Mouse (Mus musculus) 3134 (cell line): ENCODE results near the gene Rerg.

ENCODE experiments used
- DNase-seq: peaks from one replicate; pipeline ENCODE4 v3.0.0-alpha.2; 2011; ENCODE audit warnings: low spot score; ENCODE audit not compliant: insufficient read length; ENCODE audit errors: extremely low read depth

Rerg gene

DNA sequence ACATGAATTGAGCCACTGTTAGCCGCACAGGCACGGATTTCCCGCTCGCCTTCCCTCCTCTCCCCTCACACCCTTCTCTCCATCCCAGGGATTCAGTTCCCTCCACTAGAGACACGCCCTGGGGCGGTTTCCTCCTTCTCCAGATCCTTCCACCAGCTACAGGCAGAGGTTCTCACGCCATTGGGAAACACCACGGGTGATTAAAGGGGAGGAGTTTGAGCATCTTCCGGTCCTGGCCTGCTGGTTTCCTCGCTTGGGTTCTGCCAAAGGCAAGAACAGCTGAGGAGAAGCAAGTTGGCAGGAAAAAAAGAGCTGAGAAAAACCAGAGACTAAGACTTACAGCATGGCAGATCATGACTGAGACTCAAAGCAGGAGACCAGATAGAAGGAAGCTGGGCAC, 6.7 kb downstream of the Rerg start:
- peak; percentile 85 for DNase-seq

DNA sequence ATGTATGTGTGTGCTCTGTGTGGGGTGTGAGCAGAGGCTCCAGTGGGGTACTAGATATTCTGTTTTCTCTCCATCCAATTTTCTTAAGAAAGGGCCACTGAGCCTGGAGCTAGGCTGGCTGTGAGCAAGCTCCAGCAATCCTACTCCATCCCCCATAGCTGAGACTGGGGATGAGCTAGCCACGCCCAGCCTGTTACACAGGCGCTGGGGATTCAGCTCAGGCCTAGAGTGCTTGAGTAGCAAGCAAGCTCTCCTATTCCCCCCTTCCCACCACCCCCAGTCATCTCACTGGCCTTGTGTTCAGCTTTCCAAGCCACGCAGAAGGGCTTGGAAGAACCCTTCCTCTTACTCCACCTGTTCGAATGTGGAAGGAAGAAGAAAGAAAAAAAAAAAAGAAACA, 7.2 kb downstream of the Rerg start:
- peak; percentile 79 for DNase-seq

- DNase-seq: peak; percentile 78
These were observed 7.8 kb downstream of the Rerg start for GRCm38 (mm10) chr6:137162481-137162880.

DNA sequence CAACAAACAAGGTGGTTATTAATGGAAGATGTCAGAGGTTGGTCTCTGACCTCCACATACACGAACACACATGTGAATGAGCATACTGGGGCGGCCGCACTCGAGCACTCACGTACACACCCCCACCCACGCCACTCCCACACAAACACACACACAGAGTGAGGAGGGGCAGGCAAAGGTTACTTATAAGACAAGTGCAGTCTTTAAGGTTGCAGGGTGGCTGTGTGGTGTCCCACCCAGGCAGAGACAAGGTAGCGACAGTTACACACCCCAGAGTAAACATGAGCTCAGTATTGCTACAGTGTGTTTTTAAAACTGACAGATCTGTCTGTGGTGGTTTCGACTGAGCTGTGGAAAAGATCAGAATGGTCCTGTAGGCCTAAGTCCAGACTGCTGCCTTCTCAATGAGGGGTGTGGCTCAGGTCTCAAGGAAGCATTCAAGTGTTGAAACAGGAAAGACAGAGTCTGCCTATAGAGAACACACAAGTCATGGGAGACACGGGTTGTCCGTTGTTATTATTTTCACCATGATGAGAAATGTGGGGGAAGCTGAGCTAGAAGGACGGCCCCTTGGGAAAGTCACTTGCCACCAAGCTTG, 8.7 kb downstream of the Rerg start:
- no peak for DNase-seq

- no peak for DNase-seq
These were observed 10.8 kb downstream of the Rerg start for GRCm38 (mm10) chr6:137159372-137159926.

- DNase-seq: no peak
These were observed 13.7 kb downstream of the Rerg start for GRCm38 (mm10) chr6:137156437-137157219.

DNA sequence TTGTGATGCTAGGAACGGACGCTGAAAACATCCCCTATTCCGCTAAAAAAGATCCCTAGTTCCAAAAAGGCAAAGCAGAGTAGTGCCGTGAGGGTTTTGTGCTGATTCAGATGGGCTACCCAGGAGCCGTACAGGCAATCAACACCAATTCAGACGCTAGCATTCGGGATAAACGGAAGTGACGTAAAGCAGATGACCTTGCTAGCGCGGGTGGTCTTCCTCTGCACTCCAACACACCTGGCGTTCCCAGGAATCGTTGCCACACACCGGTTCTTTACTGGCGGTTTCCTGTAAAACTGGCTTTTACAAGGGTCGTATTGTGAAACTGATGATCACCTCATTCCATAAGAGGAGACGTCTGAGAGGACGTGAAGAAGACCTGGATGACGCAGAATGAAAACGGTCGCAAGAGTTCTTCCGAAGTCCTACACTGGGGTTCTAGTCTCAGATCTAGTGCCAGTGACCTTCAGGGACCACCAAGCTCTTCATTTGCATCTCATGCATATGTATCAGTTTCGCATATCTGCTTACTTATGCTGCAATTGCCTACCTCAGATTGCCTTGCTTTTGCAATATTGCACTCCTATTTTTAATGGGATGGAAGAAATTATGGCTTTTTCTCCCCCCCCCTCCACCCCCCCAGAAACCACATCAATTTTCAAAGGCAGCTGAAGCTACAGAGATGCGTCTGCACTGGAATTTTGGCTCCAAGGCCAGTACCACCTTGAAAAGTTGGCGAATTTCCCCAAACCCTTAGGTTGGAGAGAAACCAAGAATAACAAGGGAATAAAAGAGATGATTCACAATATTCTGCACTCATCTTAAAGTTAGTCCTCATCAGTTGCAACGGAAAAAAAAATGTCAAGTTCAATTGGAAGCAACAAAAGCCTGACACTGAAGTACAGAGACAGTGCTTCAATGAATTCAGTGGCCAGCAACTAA, 14.8 kb downstream of the Rerg start:
- DNase-seq: peak; percentile 62

DNA sequence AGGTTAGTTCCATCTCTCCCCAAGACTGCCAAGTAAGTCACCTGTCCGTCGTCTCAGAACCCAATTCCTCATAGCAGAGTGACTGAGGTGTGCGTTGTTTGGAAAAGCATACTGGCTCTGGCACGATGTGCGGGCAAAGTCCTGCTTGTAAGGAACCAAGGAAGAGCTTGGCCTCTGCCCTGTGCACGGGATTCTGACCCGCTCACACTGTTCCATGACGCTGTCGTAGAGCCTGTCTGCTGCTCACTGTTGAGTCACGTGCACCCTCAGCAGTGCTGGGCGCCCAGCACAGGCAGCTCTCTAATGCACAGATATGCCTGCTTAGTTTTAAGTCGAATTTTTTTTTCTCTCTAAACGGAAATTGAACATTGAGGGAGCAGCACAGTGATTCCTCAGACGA, 17.3 kb downstream of the Rerg start:
- no peak for DNase-seq

GRCm38 (mm10) chr6:137151015-137151414, 19.3 kb downstream of the Rerg start:
- no peak for DNase-seq

GRCm38 (mm10) chr6:137149833-137150232, 20.5 kb downstream of the Rerg start:
- DNase-seq: no peak

DNA sequence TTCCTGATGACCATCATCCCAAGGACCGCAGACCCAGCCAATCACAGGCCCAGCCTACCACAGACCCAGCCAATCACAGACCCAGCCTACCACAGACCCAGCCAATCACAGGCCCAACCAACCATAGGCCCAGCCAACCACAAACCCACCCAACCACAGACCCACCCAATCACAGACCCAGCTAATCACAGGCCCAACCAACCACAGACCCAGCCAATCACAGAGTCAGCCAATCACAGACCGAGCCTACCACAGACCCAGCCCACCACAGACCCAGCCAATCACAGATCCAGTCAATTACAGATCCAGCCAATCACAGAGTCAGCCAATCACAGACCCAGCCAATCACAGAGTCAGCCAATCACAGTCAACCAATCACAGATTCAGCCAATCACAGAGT, 23.4 kb downstream of the Rerg start:
- DNase-seq: no peak

DNA sequence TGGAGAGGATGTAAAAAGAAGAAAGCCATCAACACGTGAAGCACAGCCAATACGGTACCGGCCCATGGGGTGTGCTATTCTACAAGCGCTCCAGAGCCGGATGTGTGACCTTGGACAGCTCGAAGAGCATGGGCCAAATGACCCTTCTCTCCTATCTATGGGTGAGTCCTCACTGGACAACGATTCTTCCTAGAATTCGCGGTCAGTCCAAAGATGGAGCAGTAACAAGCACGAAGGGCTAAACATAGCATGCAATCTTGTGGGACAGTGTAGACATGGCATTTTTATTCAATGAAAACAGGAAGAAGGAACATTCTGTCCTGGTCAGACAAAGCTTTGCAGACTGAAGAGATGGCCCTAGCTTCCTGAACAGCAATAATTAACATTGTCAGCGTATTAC, 24.7 kb downstream of the Rerg start:
- no peak for DNase-seq

DNA sequence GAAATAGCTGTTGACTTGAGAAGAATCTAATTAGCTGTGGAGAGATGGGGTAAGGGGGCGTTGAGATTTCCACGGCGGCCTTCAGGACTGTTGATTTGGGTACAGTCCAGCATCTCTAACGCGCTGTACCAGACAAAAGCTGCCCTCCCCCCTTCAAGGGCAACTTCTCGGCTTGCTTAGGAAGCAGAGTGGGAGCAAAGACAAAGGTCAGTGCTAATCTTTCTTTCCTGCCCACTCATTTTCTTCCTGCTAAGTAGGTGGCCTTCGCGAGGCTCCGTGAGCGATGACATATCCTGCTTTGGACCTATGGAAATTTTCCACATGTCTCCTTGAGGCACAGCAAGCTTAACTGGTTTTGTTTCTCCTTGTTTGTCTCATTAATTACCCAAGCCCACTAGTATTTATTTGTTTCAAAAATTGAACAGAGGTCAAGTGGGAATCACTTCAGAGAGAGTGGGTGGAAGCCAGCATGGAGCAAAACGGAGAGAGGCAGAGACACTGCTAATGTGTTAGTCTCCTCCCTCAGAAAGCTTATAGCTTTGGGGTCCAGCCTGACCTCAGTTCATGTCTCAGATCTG, 25.2 kb downstream of the Rerg start:
- no peak for DNase-seq

DNA sequence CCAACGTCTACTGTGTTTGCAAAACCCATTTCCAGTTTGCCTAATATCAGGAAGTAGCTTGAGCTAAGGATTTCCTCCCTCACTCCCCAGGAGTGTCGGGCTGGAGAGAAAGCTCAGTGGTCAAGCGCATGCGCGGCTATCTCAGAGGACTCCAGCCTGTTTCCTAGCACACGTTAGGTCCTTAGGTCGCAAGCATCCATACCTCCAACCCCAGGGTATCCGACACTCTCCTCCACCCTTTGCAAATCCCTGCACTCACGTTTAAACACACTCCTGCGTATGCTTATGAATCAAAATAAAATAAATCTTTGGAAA, 25.8 kb downstream of the Rerg start:
- no peak for DNase-seq

DNA sequence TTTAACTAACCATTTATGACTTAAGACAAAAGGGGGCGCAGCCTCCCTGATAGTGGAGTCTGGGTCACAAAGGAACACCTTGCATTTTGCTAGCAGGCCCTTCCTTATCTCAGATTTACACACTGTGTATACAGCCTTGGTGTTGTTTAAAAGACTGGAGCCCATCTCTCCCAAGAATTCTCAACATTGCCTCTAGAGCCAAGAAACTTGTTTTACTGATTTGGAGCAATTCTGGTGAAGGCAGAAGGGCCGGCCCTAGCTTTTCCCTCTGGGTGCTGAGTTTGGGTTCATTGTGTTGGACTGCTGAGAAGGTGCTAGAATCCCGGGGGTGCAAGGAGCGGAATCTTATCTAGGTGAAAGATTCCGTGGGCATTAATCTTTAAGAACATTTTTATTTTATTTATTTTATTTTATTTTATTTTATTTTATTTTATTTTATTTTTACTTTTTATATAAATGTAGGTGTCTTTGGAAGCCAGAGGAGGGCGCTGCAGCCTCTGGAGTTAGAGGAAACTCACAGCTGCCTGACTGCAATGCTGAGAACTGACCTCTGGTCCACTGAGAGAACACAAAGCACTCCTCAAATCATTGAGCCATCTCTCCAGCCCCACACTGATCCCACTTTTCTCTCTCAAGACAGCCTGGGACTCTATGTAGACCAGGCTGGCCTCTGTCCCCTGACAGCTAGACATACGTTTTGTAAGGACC, 26.3 kb downstream of the Rerg start:
- DNase-seq: no peak

GRCm38 (mm10) chr6:137142796-137143195, 27.5 kb downstream of the Rerg start:
- DNase-seq: no peak

DNA sequence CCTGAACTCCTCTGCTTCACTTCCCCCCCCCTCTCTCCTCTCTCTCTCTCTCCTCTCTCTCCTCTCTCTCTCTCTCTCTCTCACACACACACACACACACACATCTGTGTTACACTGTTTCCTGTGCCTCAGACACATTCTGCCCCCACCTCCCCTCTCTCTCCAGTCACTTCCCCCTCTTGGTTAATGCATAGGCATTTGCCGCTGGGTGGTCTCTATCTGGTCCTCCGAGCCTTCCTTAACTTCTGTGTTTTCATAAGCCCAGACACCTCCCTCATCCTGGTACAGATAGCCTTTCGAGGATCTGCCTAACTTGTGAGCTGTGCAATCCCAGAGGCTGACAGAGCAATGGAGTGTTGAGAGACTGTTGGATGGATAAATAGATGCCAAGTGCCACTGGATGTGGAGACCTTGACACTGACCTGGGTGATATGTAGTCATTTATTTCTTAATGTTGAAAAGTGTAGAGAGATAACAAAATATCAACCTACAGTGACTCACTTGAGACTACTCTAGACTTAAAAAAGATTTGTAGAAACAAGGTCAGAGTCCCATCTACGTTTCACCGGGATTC, 29.0 kb downstream of the Rerg start:
- DNase-seq: no peak

DNA sequence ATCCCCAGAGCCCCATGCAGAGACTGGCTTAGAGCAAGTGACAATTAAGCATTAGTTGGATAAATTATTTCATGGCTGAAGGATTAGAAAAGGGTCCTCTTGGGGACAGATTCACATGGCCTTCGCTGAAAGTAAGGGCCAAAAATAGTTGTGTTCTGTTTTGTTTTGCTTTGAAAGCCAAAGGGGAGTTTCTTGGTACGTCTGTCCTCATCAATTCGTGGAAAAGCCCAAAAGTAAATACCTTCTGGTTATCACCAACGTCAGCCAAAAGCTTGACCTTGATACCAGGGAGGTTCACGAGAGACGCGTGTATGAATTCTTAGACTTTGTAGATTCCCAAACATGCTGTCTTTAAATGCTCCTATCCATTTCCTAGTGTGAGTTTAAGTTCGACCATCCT, 31.5 kb downstream of the Rerg start:
- no peak for DNase-seq

- DNase-seq: peak; percentile 21
These were observed 31.9 kb downstream of the Rerg start for GRCm38 (mm10) chr6:137138391-137138790.

DNA sequence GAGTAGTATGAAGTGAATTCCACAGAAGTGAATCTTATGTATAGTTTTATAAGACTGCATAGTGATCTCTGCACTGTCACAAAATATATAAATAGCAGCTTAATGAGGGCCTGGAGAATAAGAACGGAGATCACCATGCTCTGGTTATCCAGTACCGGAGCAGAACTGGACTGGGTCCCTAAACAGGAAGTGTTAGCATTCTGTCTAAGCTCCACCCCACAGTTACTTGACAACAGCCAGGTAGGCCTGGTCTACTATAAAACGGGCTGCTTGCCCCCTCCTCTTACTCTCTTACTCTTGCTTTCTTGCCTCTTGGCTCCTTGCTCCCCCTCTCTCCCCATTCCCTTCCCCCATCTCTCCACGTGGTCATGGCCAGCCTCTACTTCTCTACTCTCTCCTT, 33.9 kb downstream of the Rerg start:
- no peak for DNase-seq
